Mouse (Mus musculus): ENCODE measurements around the gene Il31ra. TPM values are rescaled to one million over a fixed set of nuclear protein-coding genes. Genes with fewer than 3 reads are reported as not detected.

Gene Il31ra
- polyA plus RNA-seq, 1 experiment from 2014 or later = 0.08 TPM

DNA sequence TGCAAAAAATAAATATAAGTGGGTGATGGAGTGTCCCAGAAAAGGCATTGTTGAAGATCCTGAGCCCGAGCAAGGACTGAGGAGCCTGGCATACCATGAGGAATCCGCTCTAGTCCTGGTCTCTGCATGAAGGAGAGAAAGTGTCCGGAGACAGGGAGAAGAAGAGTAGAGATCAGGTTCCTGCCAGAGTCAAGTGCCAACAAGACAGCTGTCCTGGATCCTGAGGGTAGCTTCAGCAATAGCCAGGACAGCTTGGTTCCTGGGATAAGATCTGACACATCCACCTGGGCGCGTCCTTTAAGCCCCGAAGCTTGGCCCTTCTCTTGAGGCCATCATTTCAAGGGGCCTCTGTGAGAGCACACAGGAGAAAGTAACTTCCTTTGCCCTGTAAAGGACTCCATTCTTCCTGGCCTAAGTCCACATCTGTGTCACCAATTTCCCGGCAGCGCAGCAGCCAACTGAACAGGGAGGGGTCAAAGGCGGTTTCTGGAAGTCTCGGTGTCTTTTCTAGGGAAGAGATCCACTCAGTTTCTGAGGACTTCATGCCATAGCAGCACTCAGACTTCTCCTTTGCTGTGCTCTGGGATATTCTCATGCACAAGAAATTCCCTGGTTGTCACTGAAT is 70.7 kb downstream of the Il31ra start:
- no peak overlapping the region for H3K4me3 ChIP-seq
- WGBS = 83% methylated on average over 10 of the region's 10 CpGs
- H3K36me3 ChIP-seq = no peaks in the 10 kb centered on the region
- peaks cover 2% of the 10 kb centered on the region for H3K9me3 ChIP-seq
- H3K4me2 ChIP-seq (replicated peaks) = no peak overlapping the region
- no peaks in the 10 kb centered on the region for H3K27me3 ChIP-seq
- H3K9ac ChIP-seq = no peak overlapping the region
- H3K4me1 ChIP-seq = no peaks in the 10 kb centered on the region
- no peak overlapping the region for H3K27ac ChIP-seq
- no peak for ATAC-seq (ENCODE audit: insufficient number of reproducible peaks, insufficient read depth, low FRiP score, low TSS enrichment)

GRCm38 (mm10) chr13:112522896-112523295 is 71.3 kb downstream of the Il31ra start:
- no peak for ATAC-seq (ENCODE audit: insufficient number of reproducible peaks, insufficient read depth, low FRiP score, low TSS enrichment)

DNA sequence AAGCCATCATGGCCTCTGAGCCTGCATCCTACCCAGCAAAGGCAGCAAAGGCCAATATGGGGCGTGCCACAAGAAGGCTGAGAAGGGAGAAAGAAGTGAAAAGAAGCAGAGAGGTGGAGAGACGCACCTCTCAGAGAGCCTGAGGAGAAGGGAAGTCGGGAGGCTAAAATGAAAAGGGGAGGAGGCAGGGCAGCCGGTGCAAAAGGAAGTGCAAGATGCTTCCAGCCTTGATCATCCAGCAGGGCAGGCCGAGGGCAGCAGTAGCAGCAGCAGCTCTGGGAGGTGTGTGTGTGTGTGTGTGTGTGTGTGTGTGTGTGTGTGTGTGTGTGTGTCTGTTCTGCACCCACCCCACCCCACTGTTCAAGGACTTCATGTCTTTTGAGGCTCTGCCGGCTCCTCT is 71.9 kb downstream of the Il31ra start:
- Histone ChIP-seq H3K27ac (no peak overlapping the region), H3K9ac (no peak overlapping the region), H3K4me1 (no peaks in the 10 kb centered on the region), H3K36me3 (no peaks in the 10 kb centered on the region), H3K9me3 (peaks cover 11% of the 10 kb centered on the region), H3K4me2 (replicated peaks) (no peak overlapping the region), H3K4me3 (no peak overlapping the region), H3K27me3 (no peaks in the 10 kb centered on the region)
- ATAC-seq (ENCODE audit: insufficient number of reproducible peaks, insufficient read depth, low FRiP score, low TSS enrichment) = no peak
- 54% methylated on average over 6 of the region's 6 CpGs for WGBS

More at GRCm38 (mm10) chr13:112522896-112523295, 71.3 kb downstream of the Il31ra start:
- H3K9me3 ChIP-seq = peaks cover 6% of the 10 kb centered on the region
- no peaks in the 10 kb centered on the region for H3K27me3 ChIP-seq
- H3K4me1 ChIP-seq = no peaks in the 10 kb centered on the region
- H3K27ac ChIP-seq = no peak overlapping the region
- H3K9ac ChIP-seq = no peak overlapping the region
- 87% methylated on average over 3 of the region's 3 CpGs for WGBS
- no peaks in the 10 kb centered on the region for H3K36me3 ChIP-seq
- no peak overlapping the region for H3K4me3 ChIP-seq
- H3K4me2 ChIP-seq (replicated peaks) = no peak overlapping the region

DNA sequence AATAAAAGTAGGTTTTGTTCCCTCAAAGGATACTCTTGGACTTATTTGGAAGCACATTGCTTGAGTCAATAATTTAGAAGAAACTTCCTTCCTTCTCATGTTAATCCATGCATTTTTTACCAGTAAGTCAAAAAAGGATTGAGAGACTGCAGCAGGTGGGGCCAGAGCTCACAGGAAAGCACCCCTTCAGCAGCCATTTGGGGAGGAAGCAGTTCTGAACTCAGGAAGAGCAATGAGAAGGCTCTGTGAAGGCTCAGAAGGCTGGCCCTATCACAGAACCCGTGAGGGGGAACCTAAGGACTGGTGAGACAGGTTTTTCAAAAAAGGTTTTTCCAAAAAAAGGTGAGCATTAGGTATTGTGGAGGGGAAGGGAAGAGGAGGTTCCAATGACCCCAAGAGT is 79.6 kb downstream of the Il31ra start:
- H3K9me3 ChIP-seq = peaks cover 11% of the 10 kb centered on the region
- no peak overlapping the region for H3K27ac ChIP-seq
- H3K27me3 ChIP-seq = no peaks in the 10 kb centered on the region
- no peaks in the 10 kb centered on the region for H3K4me1 ChIP-seq
- H3K4me2 ChIP-seq (replicated peaks) = no peak overlapping the region
- no peak overlapping the region for H3K9ac ChIP-seq
- WGBS = 76% methylated on average over 1 of the region's 1 CpGs
- H3K36me3 ChIP-seq = no peaks in the 10 kb centered on the region
- H3K4me3 ChIP-seq = no peak overlapping the region
- no peak for ATAC-seq (ENCODE audit: insufficient number of reproducible peaks, insufficient read depth, low FRiP score, low TSS enrichment)

DNA sequence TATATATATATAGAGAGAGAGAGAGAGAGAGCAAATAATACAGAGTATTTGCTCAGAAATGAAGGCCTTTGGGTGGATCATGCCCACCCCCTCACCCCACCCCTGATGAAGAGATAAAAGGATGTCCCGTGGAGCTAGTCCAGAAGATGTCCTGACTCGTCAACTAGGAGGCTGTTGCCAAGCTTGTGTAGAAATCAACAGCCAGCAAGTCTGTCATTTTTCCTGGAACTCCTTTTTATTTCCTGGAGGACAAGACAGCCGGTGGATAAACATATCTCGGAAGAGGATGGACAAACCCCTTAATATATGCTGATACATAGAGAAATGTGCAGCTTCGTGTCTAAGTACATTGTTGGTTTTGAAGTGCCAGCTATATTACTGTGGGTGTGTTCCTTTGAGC is 81.3 kb downstream of the Il31ra start:
- no peak for ATAC-seq (ENCODE audit: insufficient number of reproducible peaks, insufficient read depth, low FRiP score, low TSS enrichment)
- H3K27me3 ChIP-seq = no peaks in the 10 kb centered on the region
- 90% methylated on average over 5 of the region's 5 CpGs for WGBS

DNA sequence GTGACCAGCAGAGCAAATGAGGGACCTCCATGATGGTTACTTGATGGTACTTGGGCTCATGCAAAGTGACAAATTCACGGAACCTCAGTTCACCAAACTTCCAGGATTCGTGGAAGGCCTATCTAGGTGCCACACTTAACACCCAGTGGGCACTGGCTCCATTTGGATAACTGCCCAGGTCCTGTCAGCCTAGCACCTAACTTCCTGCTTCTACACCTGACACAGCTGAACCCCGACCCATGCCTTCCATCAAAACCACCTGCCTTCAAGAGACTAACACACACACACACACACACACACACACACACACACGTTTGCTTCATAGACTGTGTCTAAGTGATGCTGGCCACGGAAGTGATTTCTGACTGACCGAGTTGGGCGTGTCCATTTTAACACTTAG is 82.3 kb downstream of the Il31ra start:
- H3K9me3 ChIP-seq = no peaks in the 10 kb centered on the region
- no peak overlapping the region for H3K27ac ChIP-seq
- WGBS = 90% methylated on average over 7 of the region's 7 CpGs
- peaks cover 11% of the 10 kb centered on the region; the same call in 1 of the 2 replicates for H3K36me3 ChIP-seq
- no peak overlapping the region for H3K9ac ChIP-seq
- H3K4me1 ChIP-seq = no peaks in the 10 kb centered on the region
- no peak for ATAC-seq (ENCODE audit: insufficient number of reproducible peaks, insufficient read depth, low FRiP score, low TSS enrichment)
- no peaks in the 10 kb centered on the region for H3K27me3 ChIP-seq
- no peak overlapping the region for H3K4me3 ChIP-seq
- no peak overlapping the region for H3K4me2 ChIP-seq (replicated peaks)

More for the DNA sequence above, 81.3 kb downstream of the Il31ra start:
- Histone ChIP-seq H3K9ac (no peak overlapping the region), H3K9me3 (peaks cover 4% of the 10 kb centered on the region), H3K27ac (no peak overlapping the region), H3K4me1 (no peaks in the 10 kb centered on the region), H3K36me3 (peaks cover 4% of the 10 kb centered on the region; the same call in 1 of the 2 replicates), H3K4me3 (no peak overlapping the region), H3K4me2 (replicated peaks) (no peak overlapping the region)

DNA sequence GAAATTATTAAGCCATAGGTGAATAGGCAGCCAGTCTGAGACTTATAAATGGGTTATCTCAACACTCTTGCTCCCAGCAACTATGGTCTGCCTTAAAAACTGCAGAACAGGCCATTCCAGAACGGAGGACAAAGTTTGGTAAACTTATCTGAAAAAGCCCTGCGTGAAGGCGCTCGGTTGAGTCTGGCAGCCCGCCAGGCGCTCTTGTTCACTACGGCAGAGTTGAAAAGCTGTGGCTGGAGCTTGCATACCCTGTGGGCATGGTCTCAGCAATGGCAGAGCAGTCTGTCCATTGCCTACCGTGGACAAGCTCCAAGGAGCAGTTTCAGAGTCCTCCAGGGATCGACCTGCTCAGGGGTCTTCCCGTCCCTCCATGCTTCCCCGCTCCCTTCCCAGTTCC is 82.9 kb downstream of the Il31ra start:
- H3K36me3 ChIP-seq = peaks cover 14% of the 10 kb centered on the region
- no peak for ATAC-seq (ENCODE audit: insufficient number of reproducible peaks, insufficient read depth, low FRiP score, low TSS enrichment)
- H3K4me1 ChIP-seq = no peaks in the 10 kb centered on the region
- H3K9ac ChIP-seq = no peak overlapping the region
- no peak overlapping the region for H3K27ac ChIP-seq
- no peak overlapping the region for H3K4me2 ChIP-seq (replicated peaks)
- H3K9me3 ChIP-seq = no peaks in the 10 kb centered on the region
- 83% methylated on average over 11 of the region's 11 CpGs for WGBS
- H3K27me3 ChIP-seq = no peaks in the 10 kb centered on the region
- no peak overlapping the region for H3K4me3 ChIP-seq

- H3K9ac ChIP-seq = no peak overlapping the region
- no peaks in the 10 kb centered on the region for H3K4me1 ChIP-seq
- H3K27ac ChIP-seq = no peak overlapping the region
- no peak overlapping the region for H3K4me2 ChIP-seq (replicated peaks)
- H3K9me3 ChIP-seq = no peaks in the 10 kb centered on the region
- peaks cover 20% of the 10 kb centered on the region for H3K36me3 ChIP-seq
- ATAC-seq (ENCODE audit: insufficient number of reproducible peaks, insufficient read depth, low FRiP score, low TSS enrichment) = no peak
- WGBS = 92% methylated on average over 19 of the region's 19 CpGs
- H3K27me3 ChIP-seq = no peaks in the 10 kb centered on the region
- H3K4me3 ChIP-seq = no peak overlapping the region
Measured at GRCm38 (mm10) chr13:112510437-112511212, 83.5 kb downstream of the Il31ra start.

DNA sequence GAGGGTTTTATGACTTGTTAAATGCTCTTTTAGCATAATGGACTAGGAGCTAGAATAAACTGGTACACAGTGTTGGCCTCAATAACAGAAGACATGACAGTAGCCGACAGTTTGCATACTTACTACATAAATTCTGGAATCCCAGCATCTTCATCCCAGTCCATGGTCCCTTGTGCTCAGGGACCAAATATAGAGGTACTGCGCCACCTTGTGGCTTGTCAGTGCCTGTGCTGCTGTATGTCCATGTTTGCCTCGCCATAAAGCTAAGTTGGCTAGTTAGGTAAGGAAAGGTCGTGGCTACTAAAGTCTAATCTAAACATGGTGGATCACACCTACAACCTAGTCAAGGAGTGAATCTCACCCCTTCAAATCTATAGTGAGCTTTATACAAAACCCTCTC is 84.7 kb downstream of the Il31ra start:
- no peaks in the 10 kb centered on the region for H3K9me3 ChIP-seq
- H3K9ac ChIP-seq = no peak overlapping the region
- H3K27me3 ChIP-seq = no peaks in the 10 kb centered on the region
- H3K27ac ChIP-seq = no peak overlapping the region
- ATAC-seq (ENCODE audit: insufficient number of reproducible peaks, insufficient read depth, low FRiP score, low TSS enrichment) = 0 out of 2 replicates have a peak, but pooled peaks have one; percentile 41
- H3K4me3 ChIP-seq = no peak overlapping the region
- peaks cover 32% of the 10 kb centered on the region for H3K36me3 ChIP-seq
- H3K4me1 ChIP-seq = no peaks in the 10 kb centered on the region
- WGBS = 22% methylated on average over 4 of the region's 4 CpGs
- no peak overlapping the region for H3K4me2 ChIP-seq (replicated peaks)

- Histone ChIP-seq H3K27me3 (no peaks in the 10 kb centered on the region), H3K36me3 (peaks cover 42% of the 10 kb centered on the region), H3K9me3 (no peaks in the 10 kb centered on the region), H3K4me2 (replicated peaks) (no peak overlapping the region), H3K4me3 (no peak overlapping the region), H3K27ac (no peak overlapping the region), H3K4me1 (no peaks in the 10 kb centered on the region), H3K9ac (no peak overlapping the region)
- no peak for ATAC-seq (ENCODE audit: insufficient number of reproducible peaks, insufficient read depth, low FRiP score, low TSS enrichment)
- WGBS = 80% methylated on average over 5 of the region's 5 CpGs
Measured at GRCm38 (mm10) chr13:112508487-112508886, 85.7 kb downstream of the Il31ra start.

- Histone ChIP-seq H3K36me3 (peaks cover 48% of the 10 kb centered on the region), H3K9ac (no peak overlapping the region), H3K4me3 (no peak overlapping the region), H3K4me1 (no peaks in the 10 kb centered on the region), H3K27me3 (no peaks in the 10 kb centered on the region), H3K4me2 (replicated peaks) (no peak overlapping the region), H3K9me3 (no peaks in the 10 kb centered on the region), H3K27ac (no peak overlapping the region)
- WGBS = 85% methylated on average over 13 of the region's 13 CpGs
- no peak for ATAC-seq (ENCODE audit: insufficient number of reproducible peaks, insufficient read depth, low FRiP score, low TSS enrichment)
Measured at GRCm38 (mm10) chr13:112507691-112508090, 86.5 kb downstream of the Il31ra start.

DNA sequence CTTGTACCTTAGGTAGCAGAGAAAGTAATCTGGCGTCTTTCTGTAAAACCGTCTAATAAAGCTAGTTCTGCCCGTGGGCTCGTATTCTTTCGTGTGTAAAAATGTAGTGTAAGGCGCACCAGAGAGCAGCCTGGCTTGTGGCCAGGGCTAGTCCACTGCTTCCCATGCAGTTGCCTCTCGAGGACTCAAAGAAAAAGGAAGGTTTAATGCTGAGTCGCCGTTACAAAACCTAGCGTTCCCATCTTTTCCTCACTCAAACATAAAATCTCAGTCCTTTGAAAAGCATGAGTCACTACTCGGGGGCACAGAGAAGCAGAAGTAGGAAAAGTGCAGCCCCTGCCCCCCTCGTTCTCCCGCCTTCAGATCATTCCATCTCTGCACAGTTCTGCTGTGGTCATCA is 87.4 kb downstream of the Il31ra start:
- WGBS = 90% methylated on average over 13 of the region's 13 CpGs
- no peak overlapping the region for H3K4me3 ChIP-seq
- no peak for ATAC-seq (ENCODE audit: insufficient number of reproducible peaks, insufficient read depth, low FRiP score, low TSS enrichment)
- H3K4me1 ChIP-seq = no peaks in the 10 kb centered on the region
- no peak overlapping the region for H3K27ac ChIP-seq
- no peaks in the 10 kb centered on the region for H3K9me3 ChIP-seq
- no peak overlapping the region for H3K4me2 ChIP-seq (replicated peaks)
- peaks cover 53% of the 10 kb centered on the region for H3K36me3 ChIP-seq
- no peaks in the 10 kb centered on the region for H3K27me3 ChIP-seq
- no peak overlapping the region for H3K9ac ChIP-seq
